Mouse (Mus musculus): ENCODE measurements at regions not wholly inside any gene's neighbourhood (a gene's known extent, or its start where the extent isn't known, plus 50 kb on each side); places are given as distances from the start of the nearest gene placed in this dataset.
"Not testable (repeated sequence)": the region's sequence is repeated elsewhere in the genome, so short reads cannot be mapped to it uniquely, and the experiment has no call there.

DNA sequence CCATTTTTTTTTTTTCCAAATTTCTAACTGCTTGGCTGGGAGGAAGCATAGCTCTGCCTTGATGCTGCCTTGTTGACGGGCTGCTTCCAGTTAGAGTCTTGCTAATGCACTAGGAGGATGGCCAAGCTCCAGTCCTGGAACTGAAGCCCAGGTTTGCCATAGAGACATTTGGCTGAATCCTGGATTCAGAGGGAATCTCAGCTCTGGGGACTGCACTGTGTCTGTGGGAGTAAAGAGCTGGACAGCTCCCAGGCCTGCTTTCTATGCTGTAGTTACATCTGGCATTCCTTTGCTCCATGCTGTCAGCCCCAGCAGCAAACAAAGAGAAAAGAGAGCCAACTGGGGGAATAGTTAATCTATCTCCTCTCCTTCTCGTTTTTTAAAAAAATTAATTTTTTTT is 392.5 kb upstream of the Stxbp6 start:
- DNase-seq (ENCODE audit: low spot score) (peak; percentile 81), ATAC-seq (ENCODE audit: low FRiP score, low read depth) (no peak)
- Histone ChIP-seq H3K27ac (replicated peaks; ENCODE audit: low read depth, low read length) (no peak overlapping the region), H3K4me3 (replicated peaks; ENCODE audit: low read length) (no peak overlapping the region), H3K36me3 (ENCODE audit: control insufficient read depth, insufficient read depth, low read length) (no peaks in the 10 kb centered on the region), H3K4me1 (ENCODE audit: control insufficient read depth, insufficient read depth, low read length) (no peaks in the 10 kb centered on the region), H3K9me3 (ENCODE audit: control insufficient read depth, low read length) (no peaks in the 10 kb centered on the region), H3K4me2 (replicated peaks; ENCODE audit: low read depth, low read length, severe bottlenecking) (no peak overlapping the region), H3K9ac (ENCODE audit: low read depth, low read length, severe bottlenecking) (no peak overlapping the region), H3K27me3 (ENCODE audit: control insufficient read depth, insufficient read depth, low read length) (no peaks in the 10 kb centered on the region)
- WGBS = 34% methylated on average over 2 of the region's 2 CpGs
- TF ChIP-seq POLR2A (IDR thresholded peaks at IDR 0.05; ENCODE audit: borderline replicate concordance, extremely low read depth, insufficient read depth, insufficient read length) = no peak

GRCm38 (mm10) chr12:45466066-45466465 is 391.6 kb upstream of the Stxbp6 start:
- ATAC-seq (ENCODE audit: low FRiP score, low read depth) (no peak), DNase-seq (ENCODE audit: low spot score) (peak; percentile 12)
- 79% methylated on average over 3 of the region's 3 CpGs for WGBS
- Histone ChIP-seq H3K27me3 (ENCODE audit: control insufficient read depth, insufficient read depth, low read length) (no peaks in the 10 kb centered on the region), H3K9me3 (ENCODE audit: control insufficient read depth, low read length) (no peaks in the 10 kb centered on the region), H3K9ac (ENCODE audit: low read depth, low read length, severe bottlenecking) (no peak overlapping the region), H3K36me3 (ENCODE audit: control insufficient read depth, insufficient read depth, low read length) (no peaks in the 10 kb centered on the region), H3K4me3 (replicated peaks; ENCODE audit: low read length) (no peak overlapping the region), H3K4me2 (replicated peaks; ENCODE audit: low read depth, low read length, severe bottlenecking) (no peak overlapping the region), H3K27ac (replicated peaks; ENCODE audit: low read depth, low read length) (no peak overlapping the region), H3K4me1 (ENCODE audit: control insufficient read depth, insufficient read depth, low read length) (no peaks in the 10 kb centered on the region)
- no peak for TF ChIP-seq POLR2A (IDR thresholded peaks at IDR 0.05; ENCODE audit: borderline replicate concordance, extremely low read depth, insufficient read depth, insufficient read length)

DNA sequence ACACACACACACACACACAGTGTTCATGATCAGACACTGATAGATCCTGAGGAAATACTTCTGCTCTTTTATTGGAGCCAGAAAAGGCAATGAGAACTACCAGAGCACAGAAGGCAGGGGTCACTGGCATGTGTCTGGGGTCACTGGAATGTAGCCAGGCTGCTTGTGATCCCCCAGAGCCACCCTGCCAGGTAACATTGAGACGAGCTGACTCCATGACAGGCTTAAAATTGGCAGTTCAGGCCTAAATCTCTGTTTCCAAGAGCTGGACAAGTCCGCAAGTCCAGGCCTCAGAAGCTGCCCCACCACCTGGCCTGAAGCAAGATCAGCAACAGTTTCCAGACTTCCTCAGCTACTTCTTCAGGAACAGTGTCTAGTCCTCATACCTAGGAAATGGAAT is 390.4 kb upstream of the Stxbp6 start:
- ATAC-seq (ENCODE audit: low FRiP score, low read depth) (no peak), DNase-seq (ENCODE audit: low spot score) (no peak)
- no peaks in the 10 kb centered on the region for H3K36me3 ChIP-seq (ENCODE audit: control insufficient read depth, insufficient read depth, low read length)
- no peak overlapping the region for H3K4me3 ChIP-seq (replicated peaks; ENCODE audit: low read length)
- no peak overlapping the region for H3K9ac ChIP-seq (ENCODE audit: low read depth, low read length, severe bottlenecking)
- WGBS = 75% methylated on average over 2 of the region's 2 CpGs
- no peaks in the 10 kb centered on the region for H3K9me3 ChIP-seq (ENCODE audit: control insufficient read depth, low read length)
- no peak overlapping the region for H3K27ac ChIP-seq (replicated peaks; ENCODE audit: low read depth, low read length)
- no peaks in the 10 kb centered on the region for H3K4me1 ChIP-seq (ENCODE audit: control insufficient read depth, insufficient read depth, low read length)
- no peak for TF ChIP-seq POLR2A (IDR thresholded peaks at IDR 0.05; ENCODE audit: borderline replicate concordance, extremely low read depth, insufficient read depth, insufficient read length)
- no peaks in the 10 kb centered on the region for H3K27me3 ChIP-seq (ENCODE audit: control insufficient read depth, insufficient read depth, low read length)
- H3K4me2 ChIP-seq (replicated peaks; ENCODE audit: low read depth, low read length, severe bottlenecking) = no peak overlapping the region

DNA sequence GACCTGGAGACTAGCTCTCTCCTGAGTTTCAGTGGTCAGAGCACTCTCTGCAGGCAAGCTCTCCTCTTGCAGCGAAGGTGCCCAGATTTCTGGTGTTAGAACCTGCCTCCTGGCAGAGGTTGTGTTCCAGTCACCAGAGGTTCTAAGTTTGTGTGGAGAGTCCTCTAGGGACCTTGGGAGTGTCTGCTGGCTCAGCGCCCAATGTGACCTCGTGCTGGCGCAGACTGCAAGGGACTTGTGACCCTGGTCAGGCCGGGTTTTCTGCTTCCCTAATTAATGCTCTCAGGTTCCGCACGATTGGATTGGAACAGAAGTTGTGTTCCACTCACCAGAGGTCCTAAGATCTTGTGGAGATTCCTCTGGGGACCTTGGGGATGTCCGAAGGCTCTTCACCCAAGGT is 384.2 kb upstream of the Stxbp6 start:
- not testable (repeated sequence) for H3K9me3 ChIP-seq (ENCODE audit: control insufficient read depth, low read length); H3K27me3 ChIP-seq (ENCODE audit: control insufficient read depth, insufficient read depth, low read length); H3K27ac ChIP-seq (replicated peaks; ENCODE audit: low read depth, low read length); H3K36me3 ChIP-seq (ENCODE audit: control insufficient read depth, insufficient read depth, low read length); H3K4me1 ChIP-seq (ENCODE audit: control insufficient read depth, insufficient read depth, low read length); ATAC-seq (ENCODE audit: low FRiP score, low read depth); H3K4me2 ChIP-seq (replicated peaks; ENCODE audit: low read depth, low read length, severe bottlenecking); H3K9ac ChIP-seq (ENCODE audit: low read depth, low read length, severe bottlenecking); H3K4me3 ChIP-seq (replicated peaks; ENCODE audit: low read length); DNase-seq (ENCODE audit: low spot score)
- 81% methylated on average over 8 of the region's 8 CpGs for WGBS

DNA sequence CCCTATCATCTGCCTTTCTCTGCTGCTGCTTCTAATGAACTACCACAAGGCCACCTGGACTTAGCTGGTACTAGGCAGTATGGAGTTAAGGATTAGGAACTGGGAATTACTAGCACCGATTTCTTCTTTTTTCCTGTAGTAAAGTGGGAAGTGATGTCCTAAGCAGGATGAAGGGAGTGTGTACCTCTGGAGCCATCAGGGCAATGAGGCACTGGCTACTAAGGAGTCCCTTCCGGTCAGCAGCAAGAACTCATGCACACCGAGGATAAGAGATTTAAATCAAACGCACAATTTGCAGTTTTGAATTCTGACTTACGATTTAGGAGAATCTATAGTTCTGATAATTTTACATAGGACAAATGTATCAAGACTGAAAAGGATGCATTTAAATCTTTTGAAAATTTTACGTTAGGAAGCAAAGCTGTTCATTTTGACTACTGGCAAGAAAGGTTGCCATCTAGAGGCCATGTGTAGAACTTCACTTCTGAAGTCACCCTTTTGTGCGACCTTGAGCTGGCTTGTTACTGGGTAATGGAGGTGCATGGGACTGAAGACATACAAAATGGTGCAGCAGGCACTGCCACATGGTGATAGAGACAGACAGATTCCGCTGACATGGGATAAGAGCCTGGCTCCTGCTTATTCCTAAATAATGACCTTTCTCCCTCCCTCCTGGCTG is 369.1 kb upstream of the Stxbp6 start:
- no peak overlapping the region for H3K9ac ChIP-seq (ENCODE audit: low read depth, low read length, severe bottlenecking)
- DNase-seq (ENCODE audit: low spot score) (peak; percentile 77), ATAC-seq (ENCODE audit: low FRiP score, low read depth) (no peak)
- no peaks in the 10 kb centered on the region for H3K36me3 ChIP-seq (ENCODE audit: control insufficient read depth, insufficient read depth, low read length)
- H3K4me1 ChIP-seq (ENCODE audit: control insufficient read depth, insufficient read depth, low read length) = no peaks in the 10 kb centered on the region
- TF ChIP-seq POLR2A (IDR thresholded peaks at IDR 0.05; ENCODE audit: borderline replicate concordance, extremely low read depth, insufficient read depth, insufficient read length) = no peak
- no peaks in the 10 kb centered on the region for H3K27me3 ChIP-seq (ENCODE audit: control insufficient read depth, insufficient read depth, low read length)
- no peak overlapping the region for H3K27ac ChIP-seq (replicated peaks; ENCODE audit: low read depth, low read length)
- WGBS = 52% methylated on average over 8 of the region's 8 CpGs
- H3K9me3 ChIP-seq (ENCODE audit: control insufficient read depth, low read length) = no peaks in the 10 kb centered on the region
- H3K4me3 ChIP-seq (replicated peaks; ENCODE audit: low read length) = no peak overlapping the region
- H3K4me2 ChIP-seq (replicated peaks; ENCODE audit: low read depth, low read length, severe bottlenecking) = no peak overlapping the region

DNA sequence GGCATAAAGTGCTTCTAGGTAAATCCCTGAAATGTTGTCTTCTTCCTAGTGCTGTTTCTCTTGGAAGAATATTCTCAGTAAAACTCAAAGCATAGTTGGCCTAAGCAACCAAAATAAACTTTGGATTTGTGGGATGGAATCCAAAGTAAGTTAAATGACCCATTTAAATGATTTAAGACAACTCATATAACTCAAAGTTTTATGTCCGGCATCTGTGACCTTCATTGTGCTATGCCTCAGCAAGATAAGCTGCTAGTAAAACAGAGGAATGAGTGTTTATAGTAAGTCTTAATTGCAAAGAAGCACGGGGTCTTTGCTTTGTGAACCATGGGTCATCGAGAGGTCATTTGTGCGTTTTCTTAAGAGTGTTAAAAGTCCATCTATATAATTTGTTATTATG is 368.0 kb upstream of the Stxbp6 start:
- no peak overlapping the region for H3K9ac ChIP-seq (ENCODE audit: low read depth, low read length, severe bottlenecking)
- ATAC-seq (ENCODE audit: low FRiP score, low read depth) (peak; percentile 53; the same call in 1 of the 2 replicates), DNase-seq (ENCODE audit: low spot score) (no peak)
- no peak for TF ChIP-seq POLR2A (IDR thresholded peaks at IDR 0.05; ENCODE audit: borderline replicate concordance, extremely low read depth, insufficient read depth, insufficient read length)
- no peak overlapping the region for H3K4me3 ChIP-seq (replicated peaks; ENCODE audit: low read length)
- no peaks in the 10 kb centered on the region for H3K9me3 ChIP-seq (ENCODE audit: control insufficient read depth, low read length)
- H3K27me3 ChIP-seq (ENCODE audit: control insufficient read depth, insufficient read depth, low read length) = no peaks in the 10 kb centered on the region
- H3K27ac ChIP-seq (replicated peaks; ENCODE audit: low read depth, low read length) = no peak overlapping the region
- H3K4me1 ChIP-seq (ENCODE audit: control insufficient read depth, insufficient read depth, low read length) = no peaks in the 10 kb centered on the region
- H3K36me3 ChIP-seq (ENCODE audit: control insufficient read depth, insufficient read depth, low read length) = no peaks in the 10 kb centered on the region
- H3K4me2 ChIP-seq (replicated peaks; ENCODE audit: low read depth, low read length, severe bottlenecking) = no peak overlapping the region
- 19% methylated on average over 4 of the region's 4 CpGs for WGBS

Data from limb, embryonic 14.5 days (tissue).